Mouse (Mus musculus): Measurements from ENCODE around the gene Slc23a4.

The Slc23a4 gene

GRCm38 (mm10) chr6:34988081-34988761 lies at the start of gene Slc23a4:
TSS of gene Slc23a4 (minus strand) at chr6:34988404.
- DNase-seq (ENCODE audit: low spot score) = peak; percentile 41

DNA sequence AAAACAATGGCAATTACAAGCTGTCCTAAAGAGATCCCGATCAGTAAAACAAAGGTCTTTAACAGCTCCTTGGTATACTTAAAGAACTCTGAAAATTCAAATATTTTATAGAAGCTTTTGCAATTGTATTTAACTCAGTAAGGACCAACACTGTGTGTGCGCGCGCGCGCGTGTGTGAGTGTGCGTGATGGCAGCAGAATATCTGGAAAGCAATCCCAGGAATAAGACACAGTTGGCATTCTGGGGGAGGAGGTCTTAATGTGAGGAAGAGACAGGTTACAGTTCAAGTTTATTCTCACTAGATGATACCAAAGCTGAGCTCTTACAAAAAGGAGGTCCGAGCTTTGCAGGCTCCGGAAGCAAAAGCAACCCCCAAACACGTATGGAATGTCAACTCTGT lies 45.1 kb upstream of the Slc23a4 start:
- DNase-seq (ENCODE audit: low spot score) = no peak

DNA sequence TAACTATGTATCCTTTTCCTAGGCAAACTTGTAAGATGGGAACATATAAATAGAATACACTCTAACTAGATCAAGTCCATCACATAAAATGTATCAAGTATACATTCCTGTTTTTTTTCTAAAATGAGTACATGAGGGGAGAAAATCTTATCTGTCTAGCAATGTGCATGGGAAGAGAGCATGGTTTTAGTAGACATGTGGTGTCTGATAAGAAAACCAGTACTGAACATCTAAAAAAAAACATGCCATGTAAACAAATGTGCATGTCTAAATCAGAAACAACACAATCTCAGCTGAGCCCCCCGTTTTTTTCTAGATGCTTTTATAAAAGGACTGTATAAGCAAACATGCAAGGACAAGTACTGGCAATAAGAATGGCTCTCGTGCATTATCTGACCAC lies 44.5 kb upstream of the Slc23a4 start:
- DNase-seq (ENCODE audit: low spot score) = no peak

- DNase-seq (ENCODE audit: low spot score) = no peak
These were observed 42.6 kb upstream of the Slc23a4 start for GRCm38 (mm10) chr6:35030811-35031210.

DNA sequence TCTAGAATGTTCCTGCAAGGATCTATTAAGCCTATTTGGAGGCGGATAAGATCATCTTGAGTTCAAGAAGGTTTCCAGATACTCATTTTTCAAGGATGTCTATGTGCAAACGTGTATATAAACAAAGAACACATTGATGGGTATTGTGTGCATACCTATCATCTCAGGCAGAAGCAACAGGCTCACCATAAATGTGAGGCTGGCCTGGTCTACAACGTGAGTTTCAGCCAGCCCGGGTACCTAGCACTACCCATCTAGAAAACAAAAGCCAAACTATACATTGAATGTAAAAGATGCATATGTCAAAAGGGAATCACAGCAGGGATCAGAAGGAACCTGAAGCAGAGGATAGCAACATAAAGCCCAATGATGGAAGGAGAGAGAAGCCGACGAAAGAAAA lies 42.0 kb upstream of the Slc23a4 start:
- DNase-seq (ENCODE audit: low spot score) = no peak

DNA sequence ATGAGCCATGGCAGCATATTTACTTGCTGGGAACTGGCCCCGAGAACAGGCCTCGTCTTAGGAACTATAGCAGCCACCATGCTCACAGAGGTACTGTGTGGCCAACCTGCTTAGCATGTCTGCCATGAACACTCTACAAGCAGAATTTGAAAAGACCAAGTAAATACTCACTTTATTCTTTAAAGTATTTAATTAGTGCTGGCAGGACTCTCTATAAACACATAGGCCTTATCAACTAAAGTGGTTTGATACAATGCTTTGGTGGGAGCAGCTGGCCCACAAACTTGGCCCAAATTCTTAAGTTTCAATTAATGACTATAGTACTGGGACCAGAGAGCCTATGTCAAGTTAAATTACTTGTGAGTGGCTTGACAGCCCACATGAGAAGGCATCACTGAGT lies 39.8 kb upstream of the Slc23a4 start:
- no peak for DNase-seq (ENCODE audit: low spot score)

- DNase-seq (ENCODE audit: low spot score) = no peak
These were observed 39.1 kb upstream of the Slc23a4 start for GRCm38 (mm10) chr6:35027257-35027656.

- DNase-seq (ENCODE audit: low spot score) = no peak
These were observed 28.4 kb upstream of the Slc23a4 start for GRCm38 (mm10) chr6:35016624-35017023.

- no peak for DNase-seq (ENCODE audit: low spot score)
These were observed 23.7 kb upstream of the Slc23a4 start for GRCm38 (mm10) chr6:35011953-35012352.

DNA sequence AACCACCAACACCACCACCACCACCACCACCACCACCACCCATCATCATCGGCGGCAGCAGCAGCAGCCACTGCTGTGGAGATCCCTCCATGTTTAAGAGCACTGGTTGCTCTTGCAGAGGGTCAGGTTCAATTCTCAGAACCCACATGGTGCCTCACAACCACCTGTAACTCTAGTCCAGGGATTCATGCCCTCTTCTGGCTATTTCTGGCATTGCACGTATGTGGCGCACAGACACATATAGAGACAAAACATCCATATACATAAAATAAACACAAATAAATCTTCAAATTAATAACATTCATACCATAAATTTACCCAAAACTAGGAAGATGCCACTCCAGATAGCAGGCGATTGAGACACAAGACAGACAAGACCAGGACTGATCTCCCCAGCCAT lies 22.5 kb upstream of the Slc23a4 start:
- no peak for DNase-seq (ENCODE audit: low spot score)

DNA sequence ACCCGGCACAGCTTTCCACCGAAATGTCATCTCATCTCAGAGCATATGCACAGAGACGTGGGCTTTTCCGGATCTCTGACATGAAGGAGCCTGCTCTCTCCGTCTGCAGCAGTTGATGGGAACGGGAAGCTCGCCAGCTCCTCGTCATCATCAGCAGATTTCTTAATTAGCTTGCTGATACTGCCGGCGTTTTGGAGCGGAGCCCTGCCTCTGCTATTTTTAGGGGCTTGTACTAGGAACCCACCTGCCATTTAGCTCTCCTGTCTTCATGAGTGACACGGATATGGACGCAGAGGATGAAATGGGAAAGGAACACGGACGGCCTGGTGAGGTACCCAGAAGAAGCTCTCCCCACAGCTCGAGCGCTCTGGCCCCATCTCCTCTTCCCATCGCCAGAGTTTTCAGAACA lies 14.1 kb upstream of the Slc23a4 start:
- no peak for DNase-seq (ENCODE audit: low spot score)

DNA sequence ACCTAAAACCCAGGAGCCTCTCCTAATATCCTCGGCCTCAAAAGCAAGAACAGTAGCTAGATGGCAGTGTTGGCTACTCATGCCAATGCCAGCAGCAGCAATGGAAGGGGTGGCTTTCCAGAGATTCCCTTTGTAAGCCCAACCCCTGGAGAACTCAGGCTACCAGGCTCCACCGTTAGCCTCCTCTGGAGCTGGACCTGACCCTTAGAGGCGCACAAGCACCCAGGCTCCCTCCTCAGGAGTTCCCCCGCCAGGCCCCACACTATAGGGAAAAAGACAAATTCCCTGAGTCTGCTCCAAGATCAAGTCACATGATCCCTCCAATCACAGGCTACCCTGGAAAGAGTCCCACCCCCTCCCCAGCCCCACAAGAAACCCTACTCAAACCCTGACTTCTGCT lies 10.9 kb upstream of the Slc23a4 start:
- no peak for DNase-seq (ENCODE audit: low spot score)

GRCm38 (mm10) chr6:34996496-34996895 lies 8.3 kb upstream of the Slc23a4 start:
- DNase-seq (ENCODE audit: low spot score) = no peak

DNA sequence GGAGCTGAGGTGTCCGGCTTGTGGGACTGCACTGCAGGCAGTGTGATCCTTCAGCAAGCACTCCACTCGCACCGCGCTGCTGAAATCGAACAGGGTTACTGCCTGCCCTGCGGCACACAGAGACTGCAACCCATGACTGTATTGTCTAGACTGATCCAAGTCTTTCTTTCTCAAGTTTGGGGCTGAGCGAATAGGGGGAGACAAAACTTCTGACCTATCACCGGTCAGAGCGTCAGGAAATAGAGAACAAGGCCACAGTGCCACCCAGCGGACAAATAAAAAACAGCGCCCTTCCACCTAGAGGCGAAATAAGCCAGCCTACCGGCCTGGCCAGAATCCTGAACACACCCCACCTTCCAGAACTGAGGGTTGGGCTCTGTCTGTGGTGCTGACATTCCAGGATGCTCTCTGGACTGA lies 7.1 kb upstream of the Slc23a4 start:
- DNase-seq (ENCODE audit: low spot score) = peak; percentile 94

- DNase-seq (ENCODE audit: low spot score) = peak; percentile 41
These were observed 6.5 kb upstream of the Slc23a4 start for GRCm38 (mm10) chr6:34994692-34995091.

DNA sequence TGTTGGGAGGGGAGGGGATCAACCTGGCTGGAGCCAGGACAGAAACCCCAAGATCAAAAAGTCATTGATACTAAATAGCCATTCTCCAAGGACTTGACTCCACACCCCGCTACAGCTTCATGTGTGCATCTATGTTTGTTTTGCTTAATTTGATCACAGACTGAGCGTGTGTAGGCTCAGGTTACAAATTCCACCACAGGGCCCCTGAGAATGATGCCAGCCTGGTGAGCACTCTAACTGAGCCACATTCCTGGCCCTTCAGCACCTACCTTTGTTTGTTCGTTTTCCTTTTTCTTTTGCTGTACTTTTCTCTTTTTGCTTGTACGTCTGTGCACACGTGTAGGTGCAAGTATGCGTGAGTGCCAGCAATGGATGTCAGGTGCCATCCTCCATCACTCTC lies 1.1 kb upstream of the Slc23a4 start:
- DNase-seq (ENCODE audit: low spot score) = no peak

GRCm38 (mm10) chr6:34987085-34987645 lies 1.0 kb downstream of the Slc23a4 start:
- peak; percentile 13 for DNase-seq (ENCODE audit: low spot score)

GRCm38 (mm10) chr6:34980661-34981060 lies 7.5 kb downstream of the Slc23a4 start:
- DNase-seq (ENCODE audit: low spot score) = no peak

GRCm38 (mm10) chr6:34979291-34979690 lies 8.9 kb downstream of the Slc23a4 start:
- no peak for DNase-seq (ENCODE audit: low spot score)

DNA sequence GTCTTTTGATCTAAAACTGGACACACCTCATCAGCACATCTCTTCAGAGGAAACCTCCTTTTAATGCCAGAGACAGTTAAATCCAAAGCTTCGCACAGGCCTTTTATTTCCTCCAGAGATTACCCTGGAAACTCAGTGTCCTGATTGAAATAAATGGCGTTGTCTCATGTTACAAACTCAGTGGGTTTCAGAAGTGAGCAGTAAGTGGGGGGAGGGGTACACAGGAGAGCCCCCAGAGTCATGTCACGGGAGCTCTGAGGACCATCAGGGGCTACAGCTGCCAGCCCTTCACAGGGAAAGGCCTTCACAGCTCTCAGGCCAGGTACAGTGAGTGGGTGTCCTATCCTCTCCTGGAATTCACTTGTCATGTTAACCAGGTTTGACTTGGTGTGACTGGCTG lies 17.0 kb downstream of the Slc23a4 start:
- no peak for DNase-seq (ENCODE audit: low spot score)

- DNase-seq (ENCODE audit: low spot score) = no peak
These were observed 22.2 kb downstream of the Slc23a4 start for GRCm38 (mm10) chr6:34965819-34966539.

DNA sequence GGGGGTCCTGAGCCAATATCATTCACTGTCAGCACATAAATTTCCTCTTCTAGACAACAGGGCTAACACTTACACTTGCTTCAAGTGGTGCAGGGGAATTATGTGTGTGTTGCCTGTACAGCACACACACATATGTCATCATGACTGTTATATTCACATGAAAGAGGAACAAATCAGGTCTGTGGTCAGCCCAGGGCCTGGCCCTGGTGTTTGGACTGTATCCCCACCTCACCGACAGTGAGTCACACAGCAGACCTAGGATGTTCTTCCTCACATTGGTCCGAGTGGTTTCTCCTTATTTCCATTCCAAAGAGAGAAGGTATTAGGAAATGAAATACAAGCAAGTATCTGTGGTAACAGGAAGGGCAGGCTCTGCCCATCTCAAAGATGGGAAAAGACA lies 23.7 kb downstream of the Slc23a4 start:
- no peak for DNase-seq (ENCODE audit: low spot score)

DNA sequence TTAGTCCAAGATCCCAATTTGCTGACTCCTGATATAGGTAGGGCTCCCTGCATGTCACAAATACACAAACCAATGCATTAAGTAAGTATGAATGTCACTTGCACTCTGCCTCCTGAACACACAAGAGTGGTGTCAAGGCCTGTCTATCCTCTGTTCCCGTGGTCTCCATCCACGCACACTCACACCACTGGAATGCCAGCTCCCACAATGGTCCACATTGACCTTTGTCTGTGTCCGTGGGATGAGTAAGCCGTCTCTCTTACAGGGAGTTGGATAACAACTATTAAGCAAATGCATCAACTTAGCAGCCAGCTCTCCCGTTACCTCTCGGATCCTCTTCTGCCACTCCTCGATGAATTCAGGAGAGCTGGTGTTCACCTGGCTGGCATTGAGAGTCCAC lies 29.1 kb downstream of the Slc23a4 start:
- no peak for DNase-seq (ENCODE audit: low spot score)

DNA sequence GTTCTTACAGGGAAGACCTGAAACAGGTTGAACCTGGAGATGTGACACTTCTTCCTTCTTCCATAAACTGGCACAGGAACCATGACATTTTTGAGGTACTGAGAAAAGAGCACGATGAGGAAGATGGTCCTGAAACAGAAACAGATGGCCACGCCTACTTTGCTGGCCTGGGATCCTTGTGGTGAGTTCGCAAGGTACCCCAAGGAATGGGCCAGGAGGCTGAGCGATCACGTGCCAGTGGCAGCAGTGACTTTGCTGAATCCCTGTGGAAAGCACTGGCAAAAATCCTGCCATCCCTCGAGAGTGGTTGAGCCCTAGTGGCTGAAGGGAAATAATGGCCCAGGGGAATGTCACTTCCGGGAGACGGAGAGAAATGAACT lies 32.4 kb downstream of the Slc23a4 start:
- no peak for DNase-seq (ENCODE audit: low spot score)
